Mouse (Mus musculus) layer of hippocampus, adult 18-20 months (tissue): ENCODE results near the gene Ankrd44. TPM values are rescaled to one million over a fixed set of nuclear protein-coding genes. Genes with fewer than 3 reads are reported as not detected.
"Not testable (repeated sequence)": the region's sequence is repeated elsewhere in the genome, so short reads cannot be mapped to it uniquely, and the experiment has no call there.

Experiments
- DNase-seq, 2 experiments: peaks; one replicate each; pipeline ENCODE4 v3.0.0; 2022; ENCODE audit warnings: low spot score in 2 of 2
- long read RNA-seq: library from polyadenylated mRNA; stranded (forward); transcript quantifications from one replicate; pipeline ENCODE4 v2.0.0, GENCODE M21; 2021
- total RNA-seq, 2 experiments: library from RNA; stranded (reverse); gene quantifications; 2 replicates each; pipeline ENCODE4 v1.2.3; 2021

Gene Ankrd44
- total RNA-seq = 10 to 100 TPM; 11.1 to 12.6 TPM
- long read RNA-seq, full-length matches to known transcripts = 1 of 9 reads
- long read RNA-seq, partial matches to known transcripts = 1 of 9 reads
- long read RNA-seq, other reads (novel, unspliced or antisense) = 7 of 9 reads

DNA sequence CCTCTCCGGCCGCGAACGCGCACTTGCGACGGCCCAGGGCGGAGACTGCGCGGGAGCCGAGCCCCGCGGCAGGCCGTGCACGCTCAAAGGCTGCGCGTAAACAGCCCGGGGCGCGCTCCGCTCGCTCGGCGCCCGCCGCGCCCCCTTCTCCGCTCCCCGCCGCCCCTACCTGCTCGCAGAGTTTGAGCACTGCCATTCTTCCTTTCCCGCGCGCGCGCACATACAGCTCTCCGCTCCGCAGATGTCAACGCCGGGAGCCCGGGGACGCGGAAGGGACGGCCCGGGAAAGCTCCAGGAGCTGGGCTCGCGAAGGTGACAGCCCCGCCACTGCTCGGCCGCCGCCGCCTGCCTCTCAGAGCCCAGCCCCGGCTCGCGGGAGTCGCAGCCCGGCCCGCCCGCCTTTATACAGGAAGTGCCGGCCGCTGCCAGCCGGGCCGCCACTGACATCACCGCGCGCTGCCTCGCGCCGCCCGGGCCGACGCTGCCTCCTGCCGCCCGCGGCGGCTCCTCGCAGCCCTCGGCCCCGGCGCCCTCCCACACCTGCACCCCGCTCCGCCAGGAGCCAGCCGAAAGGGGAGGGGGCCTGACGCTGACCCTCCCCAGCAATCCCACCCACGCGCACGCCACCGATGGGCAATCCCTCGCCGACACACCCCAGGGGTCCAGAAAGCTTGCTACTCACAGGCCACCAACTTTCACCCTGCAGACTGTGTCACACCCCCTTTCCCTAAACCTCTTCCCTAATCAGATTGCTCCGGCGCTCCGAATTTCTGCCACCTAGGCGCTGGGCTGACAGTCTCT is at the start of gene Ankrd44:
Ankrd44 (minus strand) TSS at position 417 of the 801 bp plus-strand sequence.
- peak; percentile 23 to 66 for DNase-seq

DNA sequence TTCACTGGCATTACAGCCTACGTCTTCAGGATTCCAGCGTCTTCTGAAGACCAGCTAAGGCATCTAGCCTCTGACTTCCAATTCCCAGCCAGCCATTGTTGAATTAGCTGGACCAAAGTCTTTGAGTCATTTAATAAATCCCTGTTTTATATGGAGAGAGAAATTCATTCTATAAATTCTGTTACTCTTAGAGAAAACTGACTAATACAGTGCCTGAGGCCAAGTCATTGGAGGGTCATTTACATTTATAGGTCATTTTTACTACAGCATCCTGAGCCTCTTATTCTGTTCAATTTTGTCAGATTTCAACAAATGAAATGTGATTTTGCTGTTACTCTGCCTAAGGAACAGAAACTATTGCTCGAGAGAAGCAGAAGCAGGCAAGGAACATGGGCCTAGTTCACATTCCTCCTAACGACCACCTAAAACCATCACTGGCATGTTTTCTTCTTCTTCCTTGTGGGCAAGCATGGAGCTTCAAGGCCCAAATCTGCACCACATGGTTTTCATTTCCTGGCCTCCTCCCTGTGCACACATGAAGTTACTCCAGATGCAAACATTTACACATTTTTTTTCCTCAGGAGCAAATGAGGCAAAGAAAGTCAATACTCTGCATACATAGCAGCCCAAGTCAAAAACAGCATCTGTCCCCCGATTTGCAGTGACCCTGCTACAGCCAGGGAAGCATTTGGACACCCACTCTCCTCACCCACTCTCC is 45.7 kb upstream of the Ankrd44 start:
- no peak for DNase-seq

DNA sequence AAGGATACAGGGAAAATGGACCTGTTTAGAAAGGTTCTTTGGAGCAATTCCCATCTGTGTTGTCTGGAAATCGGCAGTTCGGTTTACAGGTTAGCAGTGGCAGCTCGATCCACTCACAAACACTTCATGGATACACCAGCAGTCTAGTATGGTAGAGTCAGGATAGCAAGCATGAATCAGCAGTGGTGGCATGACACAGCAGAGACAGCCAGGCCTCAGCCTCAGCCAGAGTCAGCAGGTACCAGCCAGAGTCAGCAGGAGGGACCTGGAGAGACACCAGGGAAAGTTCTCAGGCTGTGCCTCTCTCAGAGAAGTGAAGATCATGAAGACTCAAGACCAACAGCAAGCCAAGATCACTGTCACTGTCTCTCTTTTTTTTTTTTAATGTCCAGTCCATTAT is 40.7 kb upstream of the Ankrd44 start:
- DNase-seq = no peak

DNA sequence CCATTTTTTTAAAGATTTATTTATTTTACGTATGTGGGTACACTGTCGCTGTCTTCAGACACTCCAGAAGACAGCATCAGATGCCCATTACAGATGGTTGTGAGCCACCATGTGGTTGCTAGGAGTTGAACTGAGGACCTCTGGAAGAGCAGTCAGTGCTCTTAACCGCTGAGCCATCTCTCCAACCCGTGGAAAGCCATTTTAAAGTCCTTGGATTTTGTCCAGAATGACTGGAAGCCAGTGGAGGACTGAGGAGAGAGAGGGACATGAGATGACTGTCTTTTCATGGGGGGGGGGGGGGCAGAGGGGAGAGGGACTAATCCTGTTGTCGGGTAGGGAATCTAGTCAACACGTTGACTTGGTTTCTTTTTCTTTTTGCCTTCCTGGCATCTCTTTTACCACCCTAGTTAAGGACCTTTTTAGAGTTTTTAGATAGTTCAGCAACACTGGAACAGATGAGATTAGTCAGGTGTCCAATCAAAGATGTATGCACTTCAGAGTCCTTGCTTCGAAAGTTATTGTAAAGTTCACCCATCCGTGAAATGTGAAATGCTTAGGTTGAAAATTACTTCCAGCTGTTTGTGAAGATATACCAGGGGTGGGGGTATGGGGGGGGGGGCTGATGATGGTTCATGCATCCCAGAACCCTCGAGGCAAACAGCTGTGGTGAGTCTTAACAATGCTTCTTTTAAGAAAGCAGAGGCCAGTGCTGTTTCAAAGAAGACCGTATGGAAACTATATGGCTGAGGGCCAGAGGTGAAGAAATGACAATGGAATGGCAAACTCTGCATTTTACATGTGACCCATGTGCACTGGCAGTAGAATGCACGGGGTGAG is 39.2 kb upstream of the Ankrd44 start:
- DNase-seq = no peak

DNA sequence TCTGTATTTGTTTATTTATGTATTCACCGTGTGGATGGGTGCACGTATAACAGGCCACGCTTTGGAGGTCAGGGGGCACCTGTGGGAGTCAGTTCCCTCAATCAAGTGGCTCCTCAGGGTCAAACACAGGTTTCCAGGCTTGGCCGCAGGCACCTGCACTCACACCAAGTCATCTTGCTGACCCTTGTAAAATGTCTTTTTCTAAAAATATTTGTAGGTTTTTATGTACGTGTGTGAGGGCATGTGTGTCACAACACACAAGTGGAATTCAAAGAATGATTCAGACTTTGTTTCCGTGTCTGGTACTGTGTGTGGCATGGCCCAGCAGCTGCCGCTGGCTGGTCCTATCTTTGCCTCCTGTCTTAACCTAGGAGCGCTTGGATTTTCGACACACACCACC is 35.5 kb upstream of the Ankrd44 start:
- DNase-seq = no peak

DNA sequence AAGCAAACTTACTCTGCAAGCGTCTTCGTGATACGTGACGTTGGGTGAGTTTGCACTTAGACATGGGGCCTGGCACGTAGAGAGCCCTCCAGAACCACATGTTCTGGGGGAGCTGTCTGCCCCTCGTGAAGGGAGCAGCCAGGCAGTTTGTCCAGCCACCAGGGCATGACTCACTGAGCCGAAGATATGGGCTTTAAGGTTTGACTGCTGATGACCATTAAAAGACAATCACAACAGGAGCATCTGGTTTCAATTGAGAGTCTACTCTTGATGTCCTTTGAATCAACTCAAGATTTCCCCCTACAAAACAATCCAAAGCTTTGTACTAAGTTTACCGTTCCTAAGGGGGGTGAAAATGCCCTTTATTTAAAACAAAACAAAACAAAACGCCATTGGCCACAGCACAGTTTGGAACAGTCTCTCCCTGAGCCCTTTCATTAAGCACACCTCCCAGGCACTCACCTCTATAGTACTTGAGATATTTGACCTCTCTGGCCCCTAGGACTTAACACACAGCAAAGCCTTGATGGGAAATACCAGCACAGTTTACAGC is 34.5 kb upstream of the Ankrd44 start:
- DNase-seq = no peak

DNA sequence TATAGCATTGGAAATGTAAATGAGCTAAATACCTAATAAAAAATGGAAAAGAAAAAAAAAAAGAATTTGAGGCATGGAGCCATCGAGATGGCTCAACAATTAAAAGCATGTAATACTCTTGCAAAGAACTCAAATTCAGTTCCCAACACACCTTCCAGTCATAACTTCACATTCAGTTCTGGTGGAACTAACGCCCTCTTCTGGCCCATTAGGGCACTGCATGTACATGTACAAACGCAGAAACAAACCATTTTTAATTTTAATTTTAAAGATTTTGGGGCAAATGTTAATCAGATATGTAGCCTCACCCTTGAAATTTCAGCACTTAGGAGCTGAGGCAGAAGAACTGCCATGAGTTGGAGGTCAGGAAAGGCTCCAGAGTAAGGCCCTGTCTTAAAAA is 32.3 kb upstream of the Ankrd44 start:
- no peak for DNase-seq

DNA sequence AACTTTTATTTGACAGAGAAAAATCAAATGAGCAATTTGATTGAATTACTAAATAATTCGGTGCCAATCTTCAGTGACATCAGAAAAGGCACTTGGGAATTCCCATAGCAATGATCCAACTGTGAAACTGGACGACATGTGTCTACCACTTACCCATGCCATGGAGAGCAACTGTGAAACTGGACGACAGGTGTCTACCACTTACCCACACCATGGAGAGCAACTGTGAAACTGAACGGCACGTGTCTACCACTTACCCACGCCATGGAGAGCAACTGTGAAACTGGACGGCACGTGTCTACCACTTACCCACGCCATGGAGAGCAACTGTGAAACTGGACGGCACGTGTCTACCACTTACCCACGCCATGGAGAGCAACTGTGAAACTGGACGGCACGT is 30.8 kb upstream of the Ankrd44 start:
- DNase-seq = not testable (repeated sequence)

DNA sequence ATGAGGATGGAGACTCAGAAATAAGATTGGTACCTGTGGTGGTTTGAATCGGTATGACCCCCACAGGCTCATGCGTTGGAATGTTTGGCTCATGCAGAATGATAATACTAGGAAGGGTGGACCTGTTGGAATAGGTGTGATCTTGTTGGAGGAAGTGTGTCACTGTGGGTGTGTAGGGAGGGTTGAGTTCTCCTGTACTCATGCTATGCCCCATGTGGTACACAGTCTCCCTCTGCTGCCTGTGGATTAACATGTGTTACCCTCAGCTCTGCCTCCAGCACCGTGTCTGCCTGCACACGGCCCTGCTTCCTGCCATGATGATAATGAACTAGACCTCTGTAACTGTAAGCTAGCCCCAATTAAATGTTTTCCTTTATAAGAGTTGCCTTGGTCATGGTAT is 28.7 kb upstream of the Ankrd44 start:
- no peak for DNase-seq

DNA sequence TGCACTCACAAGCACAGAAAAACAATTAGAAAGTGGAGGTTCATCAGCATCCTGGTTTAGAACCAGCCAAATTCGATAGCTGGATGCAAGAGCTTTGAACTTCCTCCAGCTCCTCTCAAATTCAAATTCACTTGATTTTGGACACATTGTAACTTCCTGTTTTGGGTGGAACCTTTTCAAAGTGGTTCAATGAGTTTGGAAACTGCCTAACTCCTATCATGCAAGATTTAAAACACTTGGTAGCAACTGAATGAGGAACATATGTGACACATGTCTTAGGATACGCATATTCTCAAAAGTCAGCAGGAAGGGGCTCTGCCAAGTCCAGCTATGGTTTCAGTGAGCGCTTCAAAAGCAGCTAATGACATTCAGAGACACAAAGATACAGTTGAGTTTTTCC is 18.5 kb upstream of the Ankrd44 start:
- no peak for DNase-seq

DNA sequence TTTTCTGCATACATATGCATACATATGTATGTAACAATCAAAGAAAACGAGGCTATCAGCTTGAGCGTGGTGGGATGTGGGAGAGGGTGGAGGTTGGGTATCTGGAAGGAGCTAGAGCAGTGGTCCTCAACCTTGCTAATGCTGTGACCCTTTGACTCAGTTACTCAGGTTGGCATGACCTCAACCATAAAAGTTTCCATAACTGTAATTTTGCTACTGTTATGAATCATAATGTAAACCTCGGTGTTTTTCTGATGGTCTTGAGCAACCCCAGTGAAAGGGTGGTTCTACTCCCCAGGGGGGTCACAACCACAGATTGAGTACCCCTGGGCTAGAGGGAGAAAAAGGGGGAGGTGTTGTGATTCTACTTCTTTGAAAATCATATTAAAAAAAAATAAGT is 9.3 kb upstream of the Ankrd44 start:
- DNase-seq = no peak

DNA sequence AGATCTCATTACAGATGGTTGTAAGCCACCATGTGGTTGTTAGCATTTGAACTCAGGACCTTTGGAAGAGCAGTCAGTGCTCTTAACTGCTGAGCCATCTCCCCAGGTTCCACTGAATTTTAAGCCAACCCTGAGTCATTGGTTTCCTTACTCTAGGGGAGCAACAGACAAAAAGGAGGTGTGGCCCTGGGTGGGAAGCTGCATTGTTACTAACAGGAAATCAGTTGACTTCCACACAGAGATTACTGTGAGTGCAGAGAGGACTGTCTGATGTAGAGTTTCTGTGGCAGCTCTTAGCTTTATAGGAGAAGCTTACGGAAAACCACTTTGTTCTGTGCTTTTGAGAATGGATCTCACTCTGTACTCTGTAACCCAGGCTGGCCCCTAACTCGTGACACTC is 8.7 kb upstream of the Ankrd44 start:
- DNase-seq = no peak

DNA sequence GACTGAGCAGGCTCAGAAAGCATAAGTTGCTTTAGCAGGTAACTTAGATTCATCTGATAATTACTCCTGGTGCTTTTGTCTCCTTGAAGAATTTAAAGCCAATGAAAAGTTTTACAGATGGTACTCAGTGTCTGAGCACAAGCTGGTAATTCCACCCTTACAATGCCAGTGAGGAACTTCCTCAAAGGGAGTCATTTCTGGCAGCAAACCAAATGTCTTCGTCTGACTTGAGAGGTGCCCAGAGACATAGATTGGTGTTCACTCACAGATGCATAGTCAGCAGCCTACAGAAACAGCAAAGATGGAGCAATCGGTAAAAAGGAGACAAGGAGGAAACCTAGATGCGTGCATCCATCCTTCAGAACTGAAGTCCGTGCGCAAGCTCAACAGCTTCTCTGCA is 7.5 kb upstream of the Ankrd44 start:
- no peak for DNase-seq

DNA sequence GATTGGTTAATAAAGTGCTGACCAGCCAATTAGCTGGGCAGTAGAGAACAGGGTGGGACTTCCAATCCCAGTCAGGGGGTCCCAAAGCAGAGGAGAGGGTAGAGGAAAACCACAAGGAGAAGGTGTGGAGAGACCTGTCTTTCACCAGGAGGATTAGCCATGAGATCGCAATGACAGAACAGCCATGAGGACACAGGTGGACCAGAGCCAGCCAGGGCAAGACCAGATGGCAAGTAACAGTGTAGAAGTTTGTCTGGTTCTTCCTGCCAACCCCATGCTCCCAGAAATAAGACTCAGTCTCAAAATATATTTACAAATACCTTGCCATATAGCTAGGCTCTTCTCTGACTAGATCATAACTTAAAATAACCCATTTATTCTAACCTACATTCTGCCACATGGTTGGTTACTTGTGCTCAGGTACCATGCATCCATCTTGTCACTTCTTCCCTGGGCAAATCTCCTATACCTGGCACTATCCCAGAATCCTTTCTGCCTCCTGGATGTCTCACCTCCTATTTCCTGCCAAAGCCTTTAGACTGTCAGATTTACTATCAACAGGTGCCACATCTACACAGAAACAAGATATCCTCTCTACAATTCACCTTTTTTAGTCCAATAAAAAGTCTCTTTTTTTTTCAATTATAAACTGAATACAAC is 6.4 kb upstream of the Ankrd44 start:
- no peak for DNase-seq

DNA sequence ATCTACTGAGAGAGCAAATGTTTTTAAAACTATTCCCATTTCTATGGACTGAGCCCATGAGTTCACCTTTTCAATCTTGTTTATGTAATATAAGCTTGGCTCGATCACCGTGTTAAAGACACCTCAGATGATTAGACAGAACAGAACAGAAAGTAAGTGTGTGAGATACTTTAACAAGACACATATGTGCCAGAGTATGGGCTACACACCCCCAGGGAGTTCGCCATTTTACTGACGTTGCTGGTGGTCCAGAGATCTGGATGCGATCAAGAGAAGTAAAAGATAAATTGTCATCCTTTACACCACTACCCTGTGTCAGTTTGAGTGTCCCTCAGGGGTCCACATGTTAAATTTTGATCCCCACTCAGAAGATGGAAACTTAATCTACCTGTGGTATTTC is 5.0 kb upstream of the Ankrd44 start:
- DNase-seq = no peak

DNA sequence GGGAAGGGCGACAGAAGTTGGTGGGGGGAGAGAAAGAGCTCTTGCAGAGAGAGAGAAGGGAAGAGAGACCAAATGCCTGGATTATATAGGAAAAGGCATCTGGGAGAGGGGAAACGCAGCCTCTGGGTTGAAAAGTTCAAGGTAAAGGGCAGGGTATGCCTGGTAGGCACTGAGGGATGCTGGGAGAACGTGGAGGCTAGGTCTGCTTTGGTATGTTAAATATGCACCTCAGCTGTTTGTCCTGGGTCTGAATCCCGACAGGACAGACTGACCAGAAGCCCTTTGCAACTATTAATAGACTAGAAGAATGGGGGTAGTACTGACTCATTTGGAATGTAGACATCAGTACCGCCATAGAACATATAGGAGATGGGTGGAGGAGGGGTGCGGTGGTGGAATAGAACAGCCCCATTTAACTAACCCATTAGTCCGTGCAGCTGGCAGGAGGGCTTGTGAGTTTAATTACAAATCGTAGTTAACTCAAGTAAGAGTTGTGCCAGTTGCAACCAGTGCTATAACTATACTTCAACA is 4.5 kb upstream of the Ankrd44 start:
- DNase-seq = no peak

DNA sequence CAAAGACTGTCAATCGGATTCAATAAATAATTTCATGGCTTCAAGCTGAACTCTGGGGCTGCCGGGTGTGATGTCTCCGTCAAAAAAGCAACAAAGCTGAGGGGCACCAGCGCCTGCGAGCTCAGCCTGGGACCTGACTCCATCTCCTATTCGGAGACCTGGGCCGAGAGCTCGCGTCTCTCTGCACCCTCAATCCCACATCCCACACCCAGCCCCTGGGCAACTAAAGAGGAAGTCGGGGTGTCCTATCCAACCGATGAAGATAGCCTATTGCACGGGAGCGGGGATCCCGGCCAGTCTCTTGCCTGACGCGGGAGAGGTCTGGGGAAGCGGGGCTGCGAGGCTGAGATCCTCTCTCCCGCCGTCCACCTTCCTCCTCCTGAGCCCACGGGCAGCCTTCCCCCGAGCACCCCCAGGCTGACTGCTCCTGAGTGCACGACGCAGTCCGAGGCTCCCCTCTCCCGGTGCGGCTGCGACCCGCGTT is 694 bp downstream of the Ankrd44 start:
- no peak for DNase-seq

DNA sequence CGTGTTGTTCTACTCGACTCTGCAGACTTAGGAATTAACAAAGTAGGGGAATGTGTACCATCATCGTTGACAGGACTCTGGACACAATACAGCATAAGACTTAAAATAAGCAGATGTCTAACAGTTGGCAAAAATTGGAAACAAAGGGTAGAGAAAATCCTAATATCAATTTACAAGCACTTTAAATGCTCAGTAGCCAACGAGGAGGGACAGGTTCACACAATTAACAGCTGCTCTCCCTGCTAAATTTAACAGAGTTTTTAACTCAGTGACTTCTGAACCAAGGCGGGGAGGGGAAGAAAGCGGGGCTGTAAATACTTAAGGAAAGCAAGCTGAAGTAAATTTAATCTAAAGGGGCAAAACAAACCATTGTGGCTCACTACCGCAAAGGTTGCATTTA is 1.4 kb downstream of the Ankrd44 start:
- no peak for DNase-seq

DNA sequence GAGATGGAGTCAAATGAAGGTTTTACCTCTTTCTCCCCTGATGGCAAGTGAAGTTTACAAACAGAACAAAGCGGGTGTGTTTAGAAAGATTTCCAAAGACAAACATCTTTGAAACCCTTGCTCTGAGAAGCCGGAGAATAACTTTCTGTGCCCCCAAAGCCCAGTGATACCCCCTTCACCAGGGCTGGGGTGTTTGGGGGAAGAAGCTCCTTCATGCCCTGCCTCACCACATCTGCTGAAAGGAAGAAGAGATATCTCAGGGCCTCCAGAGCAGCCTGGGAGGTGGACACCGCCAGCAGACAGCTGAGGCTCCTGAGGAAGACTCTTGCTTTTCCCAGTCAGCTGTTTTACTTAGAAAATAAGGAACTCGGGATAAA is 1.9 kb downstream of the Ankrd44 start:
- DNase-seq = no peak
